Mouse (Mus musculus) heart, postnatal 0 days (tissue): ENCODE measurements around the gene Map1lc3a.

Experiments
- CTCF ChIP-seq: IDR thresholded peaks from 2 replicates; pipeline ENCODE4 v1.5.1; 2016; ENCODE audit warnings: antibody characterized with exemption, control low read depth, low read depth
- EP300 ChIP-seq: IDR thresholded peaks from 2 replicates; pipeline ENCODE4 v1.6.1; 2016; ENCODE audit warnings: antibody characterized with exemption, low read depth

- TF ChIP-seq EP300 (no peak), CTCF (peak; percentile 53)
Measured at GRCm38 (mm10) chr2:155271957-155272356, 4.1 kb upstream of the Map1lc3a start.
